Mouse (Mus musculus) embryonic facial prominence, embryonic 13.5 days (tissue): ENCODE data around the gene Ext2. TPM values are rescaled to one million over a fixed set of nuclear protein-coding genes. Genes with fewer than 3 reads are reported as not detected.

Experiments used
- ATAC-seq: fragments of 200-750 bp; cut with Nextera tagmentation; 2 replicates; pipeline ENCODE4 v1.8.0; 2017; ENCODE audit warnings: low read depth; ENCODE audit not compliant: insufficient number of reproducible peaks, insufficient read depth, low FRiP score, low TSS enrichment
- H3K27ac ChIP-seq: fragments of 300-500 bp; sonication (generic); 2 replicates; pipeline ENCODE4 v1.5.1; 2015; ENCODE audit warnings: moderate library complexity, mild to moderate bottlenecking, inconsistent platforms
- H3K27me3 ChIP-seq: fragments of 300-500 bp; sonication (generic); 2 replicates; pipeline ENCODE4 v1.6.1; 2015; ENCODE audit warnings: mild to moderate bottlenecking, inconsistent platforms
- H3K36me3 ChIP-seq: fragments of 300-500 bp; sonication (generic); 2 replicates; pipeline ENCODE4 v1.6.1; 2015; ENCODE audit warnings: mild to moderate bottlenecking, inconsistent platforms
- H3K4me1 ChIP-seq: fragments of 300-500 bp; sonication (generic); 2 replicates; pipeline ENCODE4 v1.6.1; 2015; ENCODE audit warnings: inconsistent platforms
- H3K4me2 ChIP-seq: fragments of 300-500 bp; sonication (generic); 2 replicates; pipeline ENCODE4 v1.6.1; 2015; ENCODE audit warnings: moderate library complexity, mild to moderate bottlenecking, inconsistent platforms
- H3K4me3 ChIP-seq: fragments of 300-500 bp; sonication (generic); 2 replicates; pipeline ENCODE4 v1.5.1; 2015; ENCODE audit warnings: mild to moderate bottlenecking, inconsistent platforms
- H3K9ac ChIP-seq: fragments of 300-500 bp; sonication (generic); 2 replicates; pipeline ENCODE4 v1.6.1; 2015; ENCODE audit warnings: mild to moderate bottlenecking, inconsistent platforms
- H3K9me3 ChIP-seq: fragments of 300-500 bp; sonication (generic); 2 replicates; pipeline ENCODE4 v1.6.1; 2016; ENCODE audit warnings: inconsistent platforms
- WGBS: fragments of 180-500 bp; shearing (Covaris S2); methylation state at CpG from one replicate; pipeline ENCODE4 v1.1.7; 2015; ENCODE audit warnings: mixed read lengths; 5-methylcytosine and 5-hydroxymethylcytosine counted together
- polyA plus RNA-seq: library from polyadenylated mRNA; unstranded; fragments of >200 nt; fragmentation: Nextera tagmentation; extraction: Ambion mirVana; gene quantifications from 2 replicates; pipeline ENCODE4 v1.2.1, GENCODE M21; 2015

The Ext2 gene
- polyA plus RNA-seq, 1 experiment from 2014 or later = 103 TPM

DNA sequence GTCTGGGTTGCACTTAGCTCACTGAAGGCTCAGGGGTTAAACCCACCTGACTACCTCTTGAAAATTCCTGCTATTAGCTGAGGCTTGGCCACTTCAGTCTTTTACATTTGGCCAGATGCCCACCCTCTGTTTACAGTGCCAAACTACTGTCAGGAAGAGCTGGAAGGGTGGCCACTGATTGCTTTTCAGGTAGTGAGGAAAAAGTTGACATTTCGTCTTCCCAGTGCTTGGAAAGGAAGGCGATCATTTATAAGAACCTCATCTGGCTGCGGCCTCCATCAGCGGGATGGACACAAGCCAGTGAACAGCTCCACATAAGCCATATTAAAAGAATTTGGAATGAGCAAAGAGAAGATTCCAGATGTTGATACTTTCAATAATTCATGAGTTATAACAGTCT lies 72.7 kb downstream of the Ext2 start:
- 70% methylated on average over 4 of the region's 4 CpGs for WGBS
- Histone ChIP-seq H3K27me3 (no peaks in the 10 kb centered on the region), H3K9ac (no peak overlapping the region), H3K36me3 (no peaks in the 10 kb centered on the region), H3K4me2 (no peak overlapping the region), H3K9me3 (no peaks in the 10 kb centered on the region), H3K4me1 (peaks cover 56% of the 10 kb centered on the region), H3K27ac (no peak overlapping the region; the same call in 1 of the 2 replicates), H3K4me3 (no peak overlapping the region)
- ATAC-seq = no peak

GRCm38 (mm10) chr2:93747538-93748126 lies 74.7 kb downstream of the Ext2 start:
- peaks cover 72% of the 10 kb centered on the region for H3K4me1 ChIP-seq
- H3K36me3 ChIP-seq = no peaks in the 10 kb centered on the region
- no peak overlapping the region for H3K4me3 ChIP-seq
- no peak overlapping the region for H3K4me2 ChIP-seq
- no peak overlapping the region for H3K9ac ChIP-seq
- no peaks in the 10 kb centered on the region for H3K27me3 ChIP-seq
- ATAC-seq = no peak
- no peaks in the 10 kb centered on the region for H3K9me3 ChIP-seq
- H3K27ac ChIP-seq = no peak overlapping the region
- 82% methylated on average over 5 of the region's 5 CpGs for WGBS

- WGBS = 62% methylated on average over 4 of the region's 4 CpGs
- Histone ChIP-seq H3K27me3 (no peaks in the 10 kb centered on the region), H3K4me2 (no peak overlapping the region), H3K4me3 (no peak overlapping the region), H3K9me3 (no peaks in the 10 kb centered on the region), H3K4me1 (peaks cover 75% of the 10 kb centered on the region), H3K27ac (no peak overlapping the region), H3K36me3 (no peaks in the 10 kb centered on the region), H3K9ac (no peak overlapping the region)
- ATAC-seq = no peak
These were observed 75.7 kb downstream of the Ext2 start for GRCm38 (mm10) chr2:93746620-93747019.

GRCm38 (mm10) chr2:93746162-93746561 lies 76.2 kb downstream of the Ext2 start:
- H3K4me2 ChIP-seq = no peak overlapping the region
- no peaks in the 10 kb centered on the region for H3K9me3 ChIP-seq
- H3K36me3 ChIP-seq = no peaks in the 10 kb centered on the region
- no peak for ATAC-seq
- H3K9ac ChIP-seq = no peak overlapping the region
- 30% methylated on average over 5 of the region's 5 CpGs for WGBS
- H3K4me3 ChIP-seq = no peak overlapping the region
- H3K4me1 ChIP-seq = peaks cover 76% of the 10 kb centered on the region
- H3K27me3 ChIP-seq = no peaks in the 10 kb centered on the region
- no peak overlapping the region for H3K27ac ChIP-seq

DNA sequence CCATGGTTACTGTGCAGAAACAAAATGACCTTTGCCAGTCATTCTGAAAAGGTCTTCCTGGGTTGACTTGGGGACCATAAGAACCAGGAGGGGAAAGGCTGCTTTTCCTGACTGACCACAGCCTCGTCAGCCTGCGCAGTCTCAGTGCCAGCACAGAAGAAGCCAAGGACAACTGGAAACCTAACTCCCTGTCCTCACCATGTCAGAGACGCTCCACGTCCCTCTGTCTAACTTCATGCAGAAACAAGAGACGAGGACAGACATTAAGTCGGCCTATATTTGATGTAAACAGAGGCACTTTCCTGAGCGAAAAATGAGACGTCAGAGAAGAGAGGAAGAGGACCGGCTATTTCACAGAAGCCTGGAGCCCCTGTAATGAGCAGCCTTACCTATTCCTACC lies 76.6 kb downstream of the Ext2 start:
- no peak overlapping the region for H3K27ac ChIP-seq

DNA sequence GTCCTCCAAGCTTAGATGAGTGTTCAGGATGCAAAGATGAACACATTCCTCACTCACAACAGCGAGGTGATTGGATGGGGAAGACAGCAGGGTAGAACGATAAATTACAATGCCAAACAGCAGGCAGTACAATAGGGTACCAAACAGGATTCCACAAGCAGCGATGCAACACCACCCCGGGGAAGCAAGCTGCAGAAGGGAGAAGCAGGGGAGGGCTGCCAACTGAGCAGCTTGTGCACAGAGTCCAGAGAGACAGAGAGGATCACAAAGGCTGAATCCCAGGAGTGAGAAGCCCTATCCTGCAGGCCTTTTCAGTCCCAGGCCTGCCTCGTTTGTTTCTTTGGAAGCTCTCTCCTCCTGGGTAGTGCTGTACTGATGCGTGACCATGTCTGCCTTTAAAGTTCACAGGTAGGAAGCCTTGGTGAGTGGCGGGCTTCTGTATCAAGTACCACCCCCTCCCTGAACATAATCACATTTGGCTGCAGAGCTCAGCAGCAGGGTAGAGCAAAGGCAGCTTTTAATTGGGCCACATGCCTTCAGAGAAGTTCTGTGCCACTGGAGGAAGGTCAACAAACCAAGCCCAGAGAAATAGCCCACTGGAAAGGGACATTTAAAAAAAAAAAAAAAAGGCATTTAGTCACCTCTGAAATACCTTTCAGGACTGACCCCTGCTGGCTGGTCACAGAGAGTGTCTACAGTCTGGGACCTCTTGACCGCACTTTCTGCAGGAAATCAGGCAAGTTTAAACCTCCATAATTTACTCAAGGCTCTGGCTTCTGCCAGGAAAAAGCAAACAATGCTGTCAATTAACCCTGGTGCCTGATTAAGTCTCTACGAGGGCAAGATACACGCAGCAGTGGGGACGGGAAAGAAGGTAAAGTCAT lies 77.8 kb downstream of the Ext2 start:
- Histone ChIP-seq H3K4me3 (no peak overlapping the region), H3K9ac (peak overlapping the region; percentile 36), H3K27me3 (no peaks in the 10 kb centered on the region), H3K4me1 (peaks cover 76% of the 10 kb centered on the region), H3K4me2 (no peak overlapping the region), H3K27ac (peak overlapping the region; percentile 78), H3K36me3 (0 out of 2 replicates have a peak, but pooled peaks cover under 1% of the 10 kb centered on the region), H3K9me3 (no peaks in the 10 kb centered on the region)
- WGBS = 26% methylated on average over 11 of the region's 11 CpGs
- ATAC-seq = no peak; the same call in 1 of the 2 replicates

More for the DNA sequence above, 76.6 kb downstream of the Ext2 start:
- Histone ChIP-seq H3K9me3 (no peaks in the 10 kb centered on the region), H3K9ac (no peak overlapping the region), H3K4me1 (peaks cover 75% of the 10 kb centered on the region), H3K27me3 (no peaks in the 10 kb centered on the region), H3K36me3 (no peaks in the 10 kb centered on the region), H3K4me3 (no peak overlapping the region), H3K4me2 (no peak overlapping the region)
- WGBS = 31% methylated on average over 9 of the region's 9 CpGs
- ATAC-seq = no peak

DNA sequence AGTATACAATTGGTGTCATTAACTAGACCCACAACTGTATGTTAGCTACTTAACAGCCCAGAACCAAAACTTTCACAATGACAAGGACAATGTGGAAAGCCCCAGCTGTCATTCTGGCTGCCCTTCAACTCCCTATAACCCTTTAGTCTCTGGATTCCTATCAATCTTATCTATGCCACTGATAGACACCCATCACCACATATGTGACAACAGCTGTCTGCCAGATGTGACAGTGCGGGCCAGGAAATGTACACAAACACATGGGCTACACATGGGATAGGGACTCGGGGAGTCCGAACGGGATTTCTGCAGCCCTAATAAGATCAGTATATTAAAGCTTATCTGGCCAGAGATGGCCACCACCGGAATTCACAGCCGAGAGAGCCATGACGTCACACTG lies 80.7 kb downstream of the Ext2 start:
- Histone ChIP-seq H3K9me3 (no peaks in the 10 kb centered on the region), H3K27ac (no peak overlapping the region), H3K9ac (no peak overlapping the region), H3K27me3 (no peaks in the 10 kb centered on the region), H3K4me3 (no peak overlapping the region), H3K4me2 (no peak overlapping the region), H3K36me3 (peaks cover 16% of the 10 kb centered on the region), H3K4me1 (peaks cover 66% of the 10 kb centered on the region)
- ATAC-seq = no peak
- WGBS = 40% methylated on average over 7 of the region's 7 CpGs

GRCm38 (mm10) chr2:93739044-93739569 lies 83.3 kb downstream of the Ext2 start:
- WGBS = 49% methylated on average over 5 of the region's 5 CpGs

GRCm38 (mm10) chr2:93737146-93737545 lies 85.2 kb downstream of the Ext2 start:
- peak overlapping the region; percentile 33; the same call in 1 of the 2 replicates for H3K27ac ChIP-seq
- no peak for ATAC-seq
- H3K4me2 ChIP-seq = no peak overlapping the region
- no peak overlapping the region for H3K9ac ChIP-seq
- H3K27me3 ChIP-seq = no peaks in the 10 kb centered on the region
- H3K36me3 ChIP-seq = peaks cover 32% of the 10 kb centered on the region
- no peaks in the 10 kb centered on the region for H3K9me3 ChIP-seq
- peaks cover 41% of the 10 kb centered on the region for H3K4me1 ChIP-seq
- 92% methylated on average over 8 of the region's 8 CpGs for WGBS
- H3K4me3 ChIP-seq = no peak overlapping the region

More at GRCm38 (mm10) chr2:93739044-93739569, 83.3 kb downstream of the Ext2 start:
- Histone ChIP-seq H3K4me1 (peaks cover 40% of the 10 kb centered on the region), H3K4me2 (no peak overlapping the region), H3K36me3 (peaks cover 26% of the 10 kb centered on the region), H3K27ac (no peak overlapping the region), H3K9me3 (no peaks in the 10 kb centered on the region), H3K4me3 (no peak overlapping the region), H3K9ac (no peak overlapping the region), H3K27me3 (no peaks in the 10 kb centered on the region)
- ATAC-seq = no peak

GRCm38 (mm10) chr2:93732658-93733057 lies 89.7 kb downstream of the Ext2 start:
- Histone ChIP-seq H3K27me3 (no peaks in the 10 kb centered on the region), H3K9ac (peak overlapping the region; percentile 52; the same call in 1 of the 2 replicates), H3K9me3 (no peaks in the 10 kb centered on the region), H3K4me3 (no peak overlapping the region), H3K27ac (peak overlapping the region; percentile 48; the same call in 1 of the 2 replicates), H3K4me2 (no peak overlapping the region), H3K36me3 (peaks cover 42% of the 10 kb centered on the region), H3K4me1 (peaks cover 16% of the 10 kb centered on the region)
- no peak for ATAC-seq
- 18% methylated on average over 7 of the region's 7 CpGs for WGBS

DNA sequence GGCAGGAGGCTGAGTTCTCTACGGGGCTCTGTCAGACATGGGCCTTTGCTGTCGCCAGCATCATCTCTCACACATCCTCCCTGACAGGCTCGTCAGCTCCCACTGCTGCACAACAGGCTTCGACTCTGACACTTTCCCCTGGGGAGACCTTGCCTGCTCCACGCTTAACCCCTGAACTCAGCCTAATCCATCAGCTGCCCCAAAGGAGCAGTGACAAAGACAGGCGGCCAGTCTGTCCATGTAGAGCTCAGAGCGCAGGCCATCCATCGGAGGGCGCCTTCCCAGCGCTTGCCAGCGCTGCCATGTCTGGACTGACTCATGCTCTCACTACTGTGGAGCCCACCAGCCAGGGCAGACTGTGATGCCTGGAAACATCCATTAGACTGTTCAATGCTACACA lies 92.8 kb downstream of the Ext2 start:
- H3K27me3 ChIP-seq = no peaks in the 10 kb centered on the region
- H3K4me3 ChIP-seq = no peak overlapping the region
- H3K4me1 ChIP-seq = peaks cover 16% of the 10 kb centered on the region
- no peak overlapping the region for H3K27ac ChIP-seq
- H3K9ac ChIP-seq = no peak overlapping the region
- peaks cover 48% of the 10 kb centered on the region for H3K36me3 ChIP-seq
- 75% methylated on average over 11 of the region's 11 CpGs for WGBS
- no peak overlapping the region for H3K4me2 ChIP-seq
- no peak for ATAC-seq
- peaks cover 6% of the 10 kb centered on the region; the same call in 1 of the 2 replicates for H3K9me3 ChIP-seq
